Mouse (Mus musculus) stomach, embryonic 16.5 days (tissue): ENCODE measurements around the gene Plppr4. TPM values are rescaled to one million over a fixed set of nuclear protein-coding genes. Genes with fewer than 3 reads are reported as not detected.
A peak's percentile ranks its signal among the peaks of the same experiment; 100 is the strongest.

ENCODE experiments used
- ATAC-seq: fragments of 200-750 bp; cut with Nextera tagmentation; 2 replicates; pipeline ENCODE4 v1.8.0; 2017; ENCODE audit warnings: moderate number of reproducible peaks, moderate TSS enrichment; ENCODE audit not compliant: insufficient read depth, low FRiP score
- H3K27ac ChIP-seq: fragments of 300-500 bp; sonication (generic); 2 replicates; pipeline ENCODE4 v1.5.1; 2014; ENCODE audit warnings: low read length
- H3K27me3 ChIP-seq: fragments of 300-500 bp; sonication (generic); 2 replicates; pipeline ENCODE4 v1.6.1; 2014; ENCODE audit warnings: low read length, control low read depth, mixed read lengths; ENCODE audit not compliant: control insufficient read depth, insufficient read depth
- H3K36me3 ChIP-seq: fragments of 300-500 bp; sonication (generic); 2 replicates; pipeline ENCODE4 v1.6.1; 2014; ENCODE audit warnings: low read length; ENCODE audit not compliant: control insufficient read depth, insufficient read depth
- H3K4me1 ChIP-seq: fragments of 300-500 bp; sonication (generic); 2 replicates; pipeline ENCODE4 v1.6.1; 2014; ENCODE audit warnings: low read length, control low read depth, mixed read lengths; ENCODE audit not compliant: control insufficient read depth, insufficient read depth
- H3K4me2 ChIP-seq: fragments of 300-500 bp; sonication (generic); 2 replicates; pipeline ENCODE4 v1.6.1; 2014; ENCODE audit warnings: low read depth, low read length, mixed read lengths
- H3K4me3 ChIP-seq: fragments of 300-500 bp; sonication (generic); replicated peaks from 2 replicates; pipeline ENCODE4 v1.5.1; 2014; ENCODE audit warnings: mild to moderate bottlenecking, low read length
- H3K9ac ChIP-seq: fragments of 300-500 bp; sonication (generic); 2 replicates; pipeline ENCODE4 v1.6.1; 2014; ENCODE audit warnings: low read length
- H3K9me3 ChIP-seq: fragments of 300-500 bp; sonication (generic); replicated peaks from 2 replicates; pipeline ENCODE4 v1.6.1; 2016; ENCODE audit warnings: low read length, control low read depth; ENCODE audit not compliant: control insufficient read depth
- WGBS: fragments of 180-500 bp; shearing (Covaris S2); extraction: QIAGEN DNeasy Blood & Tissue Kit; methylation state at CpG from one replicate; pipeline ENCODE4 v1.1.7; 2014; 5-methylcytosine and 5-hydroxymethylcytosine counted together
- polyA plus RNA-seq: library from polyadenylated mRNA; unstranded; fragments of >200 nt; fragmentation: Nextera tagmentation; extraction: Ambion mirVana; gene quantifications from 2 replicates; pipeline ENCODE4 v1.2.1, GENCODE M21; 2015

Gene Plppr4
- polyA plus RNA-seq, result 0.76 and 0.85 TPM in 2 replicates

GRCm38 (mm10) chr3:117360528-117360927, at the start of gene Plppr4:
Plppr4 (minus strand) TSS chr3:117360876.
- ATAC-seq, result no peak

GRCm38 (mm10) chr3:117405821-117406220, 45.1 kb upstream of the Plppr4 start:
- Histone ChIP-seq H3K4me3 (no peak overlapping the region), H3K9ac (no peak overlapping the region), H3K4me2 (no peak overlapping the region), H3K36me3 (no peaks in the 10 kb centered on the region), H3K9me3 (no peaks in the 10 kb centered on the region), H3K27me3 (no peaks in the 10 kb centered on the region), H3K4me1 (no peaks in the 10 kb centered on the region), H3K27ac (no peak overlapping the region)
- WGBS, result 74% methylated on average over 2 of the region's 2 CpGs
- no peak for ATAC-seq

More at GRCm38 (mm10) chr3:117360528-117360927, at the start of gene Plppr4:
- peak within 1 kb of the TSS; percentile 57 for H3K9ac ChIP-seq
- no peaks in the 10 kb centered on the region for H3K36me3 ChIP-seq
- H3K9me3 ChIP-seq, result no peaks in the 10 kb centered on the region
- H3K27ac ChIP-seq, result no peak within 1 kb of the TSS
- 47% methylated on average over 5 of the region's 5 CpGs for WGBS
- no peaks in the 10 kb centered on the region for H3K27me3 ChIP-seq
- peaks cover 10% of the 10 kb centered on the region for H3K4me1 ChIP-seq
- H3K4me2 ChIP-seq, result peak within 1 kb of the TSS; percentile 86
- H3K4me3 ChIP-seq, result peak within 1 kb of the TSS; percentile 51

GRCm38 (mm10) chr3:117403740-117404139, 43.1 kb upstream of the Plppr4 start:
- WGBS, result 79% methylated on average over 3 of the region's 3 CpGs
- no peak for ATAC-seq
- Histone ChIP-seq H3K4me1 (no peaks in the 10 kb centered on the region), H3K4me2 (no peak overlapping the region), H3K4me3 (no peak overlapping the region), H3K27me3 (no peaks in the 10 kb centered on the region), H3K36me3 (no peaks in the 10 kb centered on the region), H3K27ac (no peak overlapping the region), H3K9ac (no peak overlapping the region), H3K9me3 (no peaks in the 10 kb centered on the region)

- Histone ChIP-seq H3K4me1 (no peaks in the 10 kb centered on the region), H3K9ac (no peak overlapping the region), H3K4me2 (no peak overlapping the region), H3K9me3 (no peaks in the 10 kb centered on the region), H3K27me3 (no peaks in the 10 kb centered on the region), H3K27ac (no peak overlapping the region), H3K4me3 (no peak overlapping the region), H3K36me3 (no peaks in the 10 kb centered on the region)
- ATAC-seq, result no peak
- 86% methylated on average over 1 of the region's 1 CpGs for WGBS
Observed at GRCm38 (mm10) chr3:117366041-117366440, 5.4 kb upstream of the Plppr4 start.

GRCm38 (mm10) chr3:117359686-117360521, 772 bp downstream of the Plppr4 start:
- Histone ChIP-seq H3K27me3 (no peaks in the 10 kb centered on the region), H3K9ac (peak overlapping the region; percentile 57), H3K9me3 (no peaks in the 10 kb centered on the region), H3K4me3 (peak overlapping the region; percentile 51), H3K4me2 (peak overlapping the region; percentile 86), H3K4me1 (peaks cover 10% of the 10 kb centered on the region), H3K36me3 (no peaks in the 10 kb centered on the region), H3K27ac (no peak overlapping the region)
- ATAC-seq, result peak; percentile 77
- WGBS, result 2% methylated on average over 46 of the region's 46 CpGs

GRCm38 (mm10) chr3:117358981-117359628, 1.6 kb downstream of the Plppr4 start:
- no peak overlapping the region; the same call in 1 of the 2 replicates for H3K4me2 ChIP-seq
- ATAC-seq, result no peak; the same call in 1 of the 2 replicates
- 79% methylated on average over 5 of the region's 5 CpGs for WGBS

GRCm38 (mm10) chr3:117357367-117357766, 3.3 kb downstream of the Plppr4 start:
- Histone ChIP-seq H3K36me3 (no peaks in the 10 kb centered on the region), H3K4me1 (peaks cover 10% of the 10 kb centered on the region), H3K27ac (no peak overlapping the region), H3K9me3 (no peaks in the 10 kb centered on the region), H3K9ac (no peak overlapping the region), H3K4me3 (no peak overlapping the region), H3K27me3 (no peaks in the 10 kb centered on the region), H3K4me2 (no peak overlapping the region)
- no peak for ATAC-seq
- WGBS, result 79% methylated on average over 3 of the region's 3 CpGs

More at GRCm38 (mm10) chr3:117358981-117359628, 1.6 kb downstream of the Plppr4 start:
- Histone ChIP-seq H3K27ac (no peak overlapping the region), H3K4me1 (peaks cover 10% of the 10 kb centered on the region), H3K9me3 (no peaks in the 10 kb centered on the region), H3K4me3 (no peak overlapping the region; the same call in 1 of the 2 replicates), H3K27me3 (no peaks in the 10 kb centered on the region), H3K36me3 (no peaks in the 10 kb centered on the region), H3K9ac (no peak overlapping the region)

- Histone ChIP-seq H3K9me3 (no peaks in the 10 kb centered on the region), H3K27me3 (no peaks in the 10 kb centered on the region), H3K9ac (no peak overlapping the region), H3K27ac (no peak overlapping the region), H3K4me3 (no peak overlapping the region), H3K4me1 (no peaks in the 10 kb centered on the region), H3K4me2 (no peak overlapping the region), H3K36me3 (no peaks in the 10 kb centered on the region)
- 76% methylated on average over 2 of the region's 2 CpGs for whole genome bisulfite sequencing
- no peak for ATAC-seq
Observed at GRCm38 (mm10) chr3:117353940-117354339, 6.7 kb downstream of the Plppr4 start.

GRCm38 (mm10) chr3:117346351-117346750, 14.3 kb downstream of the Plppr4 start:
- H3K9ac ChIP-seq, result no peak overlapping the region
- no peaks in the 10 kb centered on the region for H3K9me3 ChIP-seq
- no peak overlapping the region for H3K4me2 ChIP-seq
- H3K36me3 ChIP-seq, result no peaks in the 10 kb centered on the region
- no peak overlapping the region for H3K27ac ChIP-seq
- H3K27me3 ChIP-seq, result no peaks in the 10 kb centered on the region
- no peaks in the 10 kb centered on the region for H3K4me1 ChIP-seq
- no peak for ATAC-seq
- H3K4me3 ChIP-seq, result no peak overlapping the region
- WGBS, result 86% methylated on average over 1 of the region's 1 CpGs
